Mouse (Mus musculus) MEL (cell line): ENCODE data around the gene Pkd1. TPM values are rescaled to one million over a fixed set of nuclear protein-coding genes. Genes with fewer than 3 reads are reported as not detected.

Source experiments
- DNase-seq: peaks from one replicate; pipeline ENCODE4 v3.0.0; 2011; ENCODE audit warnings: low read depth, low spot score
- H3K27ac ChIP-seq: 2 replicates; pipeline ENCODE4 v1.5.1; 2012; ENCODE audit warnings: low read depth, mild to moderate bottlenecking, control low read depth, low read length, moderate library complexity; ENCODE audit not compliant: control insufficient read depth
- H3K27me3 ChIP-seq, 2 experiments: fragments of 150-350 bp in 1 of 2; sonication (generic) in 1 of 2; 2 replicates each; pipeline ENCODE4 v1.6.1; 2012; ENCODE audit warnings: low read length in 2 of 2, mild to moderate bottlenecking in 2 of 2, improper control_type of control experiment in 1 of 2, moderate library complexity in 1 of 2; ENCODE audit not compliant: insufficient read depth in 2 of 2, control insufficient read depth in 1 of 2
- H3K36me3 ChIP-seq, 2 experiments: 2 replicates each; pipeline ENCODE4 v1.6.1; 2012 to 2014; ENCODE audit warnings: low read length in 2 of 2, improper control_type of control experiment in 1 of 2, inconsistent platforms in 1 of 2, mild to moderate bottlenecking in 1 of 2; ENCODE audit not compliant: insufficient read depth in 2 of 2, control insufficient read depth in 1 of 2
- H3K4me1 ChIP-seq, 2 experiments: fragments of 150-350 bp in 1 of 2; sonication (generic) in 1 of 2; 2 replicates each; pipeline ENCODE4 v1.6.1; 2012; ENCODE audit warnings: low read length in 2 of 2, improper control_type of control experiment in 1 of 2, mild to moderate bottlenecking in 1 of 2; ENCODE audit not compliant: insufficient read depth in 2 of 2, control insufficient read depth in 1 of 2
- H3K4me3 ChIP-seq, 2 experiments: fragments of 150-350 bp in 1 of 2; sonication (generic) in 1 of 2; 2 replicates each; pipeline ENCODE4 v1.5.1; 2012; ENCODE audit warnings: low read depth in 2 of 2, low read length in 2 of 2, mild to moderate bottlenecking in 2 of 2, moderate library complexity in 2 of 2, control low read depth in 1 of 2, improper control_type of control experiment in 1 of 2; ENCODE audit not compliant: control insufficient read depth in 1 of 2, insufficient read depth in 1 of 2
- H3K79me2 ChIP-seq: 2 replicates; pipeline ENCODE4 v1.6.1; 2012; ENCODE audit warnings: mild to moderate bottlenecking, low read length, moderate library complexity; ENCODE audit not compliant: control insufficient read depth, poor library complexity, insufficient read depth
- H3K9ac ChIP-seq: 2 replicates; pipeline ENCODE4 v1.6.1; 2012; ENCODE audit warnings: low read depth, mild to moderate bottlenecking, control low read depth, low read length, moderate library complexity; ENCODE audit not compliant: control insufficient read depth, poor library complexity, severe bottlenecking
- H3K9me3 ChIP-seq: fragments of 150-350 bp; sonication (generic); replicated peaks from 2 replicates; pipeline ENCODE4 v1.6.1; 2012; ENCODE audit warnings: mild to moderate bottlenecking, low read length, improper control_type of control experiment, moderate library complexity; ENCODE audit not compliant: insufficient read depth
- BHLHE40 ChIP-seq: IDR thresholded peaks from 2 replicates; pipeline ENCODE4 v1.6.1; 2012; ENCODE audit warnings: low read depth, mild to moderate bottlenecking, inconsistent platforms, low read length, improper control_type of control experiment, borderline replicate concordance
- CHD1 ChIP-seq: IDR thresholded peaks from 2 replicates; pipeline ENCODE4 v1.6.1; 2012; ENCODE audit warnings: low read depth, mild to moderate bottlenecking, inconsistent platforms, low read length, improper control_type of control experiment
- CTCF ChIP-seq, 3 experiments: IDR thresholded peaks in 2 of 3; conservative IDR thresholded peaks in 1 of 3; 2 replicates each; pipeline ENCODE4 v1.5.1; 2011 to 2012; ENCODE audit warnings: low read length in 3 of 3, low read depth in 2 of 3, mild to moderate bottlenecking in 2 of 3, improper control_type of control experiment in 1 of 3, inconsistent platforms in 1 of 3, mixed read lengths in 1 of 3, moderate library complexity in 1 of 3; ENCODE audit not compliant: control insufficient read depth in 1 of 3, insufficient read depth in 1 of 3, poor library complexity in 1 of 3, severe bottlenecking in 1 of 3
- E2F4 ChIP-seq: IDR thresholded peaks from 2 replicates; pipeline ENCODE4 v1.6.1; 2011; ENCODE audit warnings: low read depth, low read length, improper control_type of control experiment, borderline replicate concordance
- ELF1 ChIP-seq: IDR thresholded peaks from 2 replicates; pipeline ENCODE4 v1.6.1; 2014; ENCODE audit warnings: low read depth, mild to moderate bottlenecking, inconsistent platforms, low read length, improper control_type of control experiment, moderate library complexity
- EP300 ChIP-seq, 2 experiments: IDR thresholded peaks; 2 replicates each; pipeline ENCODE4 v1.6.1; 2011; ENCODE audit warnings: improper control_type of control experiment in 2 of 2, low read length in 2 of 2, low read depth in 1 of 2, mild to moderate bottlenecking in 1 of 2
- ETS1 ChIP-seq: IDR thresholded peaks from 2 replicates; pipeline ENCODE4 v1.6.1; 2012; ENCODE audit warnings: low read depth, mild to moderate bottlenecking, inconsistent platforms, low read length, improper control_type of control experiment, moderate library complexity
- MAFK ChIP-seq: IDR thresholded peaks from 2 replicates; pipeline ENCODE4 v1.6.1; 2011; ENCODE audit warnings: low read depth, mild to moderate bottlenecking, low read length, improper control_type of control experiment, borderline replicate concordance
- MAX ChIP-seq: IDR thresholded peaks from 2 replicates; pipeline ENCODE4 v1.6.1; 2011; ENCODE audit warnings: low read length, improper control_type of control experiment
- MYB ChIP-seq: IDR thresholded peaks from 2 replicates; pipeline ENCODE4 v1.6.1; 2011; ENCODE audit warnings: mild to moderate bottlenecking, low read depth, low read length, improper control_type of control experiment
- NELFE ChIP-seq: IDR thresholded peaks from 2 replicates; pipeline ENCODE4 v1.6.1; 2011; ENCODE audit warnings: low read depth, low read length, improper control_type of control experiment
- RAD21 ChIP-seq: IDR thresholded peaks from 2 replicates; pipeline ENCODE4 v1.6.1; 2011; ENCODE audit warnings: mild to moderate bottlenecking, low read depth, low read length, improper control_type of control experiment
- SIN3A ChIP-seq: IDR thresholded peaks from 2 replicates; pipeline ENCODE4 v1.6.1; 2012; ENCODE audit warnings: low read length, improper control_type of control experiment, inconsistent platforms
- TCF12 ChIP-seq: IDR thresholded peaks from 2 replicates; pipeline ENCODE4 v1.6.1; 2014; ENCODE audit warnings: low read depth, mild to moderate bottlenecking, inconsistent platforms, low read length, improper control_type of control experiment, moderate library complexity
- UBTF ChIP-seq: IDR thresholded peaks from 2 replicates; pipeline ENCODE4 v1.6.1; 2012; ENCODE audit warnings: low read depth, mild to moderate bottlenecking, inconsistent platforms, low read length, improper control_type of control experiment, moderate library complexity, borderline replicate concordance; ENCODE audit not compliant: insufficient read depth
- USF2 ChIP-seq, 2 experiments: IDR thresholded peaks; 2 replicates each; pipeline ENCODE4 v1.6.1; 2011 to 2012; ENCODE audit warnings: improper control_type of control experiment in 2 of 2, low read length in 2 of 2, borderline replicate concordance in 1 of 2, inconsistent platforms in 1 of 2, low read depth in 1 of 2, mild to moderate bottlenecking in 1 of 2; ENCODE audit not compliant: insufficient read depth in 1 of 2
- ZKSCAN1 ChIP-seq: IDR thresholded peaks from 2 replicates; pipeline ENCODE4 v1.6.1; 2012; ENCODE audit warnings: low read depth, mild to moderate bottlenecking, inconsistent platforms, low read length, improper control_type of control experiment, moderate library complexity
- ZNF384 ChIP-seq: IDR thresholded peaks from 2 replicates; pipeline ENCODE4 v1.6.1; 2012; ENCODE audit warnings: low read depth, mild to moderate bottlenecking, inconsistent platforms, low read length, improper control_type of control experiment
- polyA plus RNA-seq, 2 experiments: library from polyadenylated mRNA; stranded (reverse) in 1 of 2; unstranded in 1 of 2; fragments of >175 nt in 1 of 2; fragments of >200 nt in 1 of 2; gene quantifications; 2 replicates each; pipeline versions ENCODE4 v1.2.1 to v1.2.4; 2012; ENCODE audit warnings: low replicate concordance in 2 of 2, low read depth in 1 of 2; ENCODE audit not compliant: insufficient read length in 2 of 2, insufficient read depth in 1 of 2, missing spikeins in 1 of 2
- total RNA-seq: library from RNA; depleted of rRNA; stranded (reverse); fragments of 300-350 nt; gene quantifications from 2 replicates; pipeline ENCODE4 v1.2.3, GENCODE M21; 2012

Gene Pkd1
- total and polyA plus RNA-seq, 3 experiments = 10.6 to 10.7 TPM; not detected in 1

DNA sequence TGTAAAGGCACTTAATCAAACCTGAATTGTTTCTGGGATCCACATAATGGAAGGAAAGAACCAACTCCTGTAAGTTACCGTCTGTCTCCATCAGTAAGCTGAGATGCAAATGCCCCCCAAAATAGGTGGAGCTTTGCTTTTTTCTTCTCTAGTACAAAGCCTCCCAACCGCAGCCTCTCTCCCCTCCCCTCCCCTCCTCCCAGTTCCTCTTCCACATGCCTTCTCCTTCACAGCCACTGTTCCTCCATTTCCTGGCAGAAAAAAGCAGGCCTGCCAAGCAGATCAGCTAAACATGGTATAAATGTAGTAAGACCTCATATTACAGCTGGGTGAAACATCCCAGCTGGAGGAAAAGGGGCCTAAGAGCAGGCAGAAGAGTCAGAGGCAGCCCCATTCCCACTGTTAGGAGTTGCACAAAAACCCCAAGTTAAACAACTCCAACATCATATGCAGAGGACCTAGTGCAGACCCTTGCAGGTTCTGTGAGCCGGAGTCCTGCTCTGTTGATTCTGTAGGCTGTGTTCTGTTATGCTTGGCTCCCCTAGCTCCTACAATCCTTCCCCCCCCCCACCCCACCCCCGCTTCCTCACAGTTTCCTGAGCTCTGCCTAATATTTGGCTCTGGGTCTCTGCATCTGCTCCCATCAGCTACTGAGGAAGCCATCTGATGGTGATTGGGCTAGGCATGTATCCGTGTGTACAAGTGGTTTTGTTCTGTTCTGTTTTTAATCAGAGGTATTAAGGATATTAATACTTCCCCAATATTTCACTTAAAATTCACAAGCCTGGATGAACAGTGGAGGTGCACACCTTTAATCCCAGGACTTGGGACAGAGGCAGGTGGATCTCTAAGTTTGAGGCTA is 34.2 kb downstream of the Pkd1 start:
- no peak for TF ChIP-seq ELF1
- no peak for TF ChIP-seq SIN3A
- no peak for TF ChIP-seq EP300 (IDR thresholded peaks at IDR 0.05; ENCODE audit: low read depth in 1 of 2, low read length in 2 of 2)
- no peak for TF ChIP-seq ZKSCAN1
- TF ChIP-seq USF2 (IDR thresholded peaks at IDR 0.05; ENCODE audit: borderline replicate concordance in 1 of 2, insufficient read depth in 1 of 2, low read depth in 1 of 2, low read length in 2 of 2) = no peak
- no peak for TF ChIP-seq ZNF384
- TF ChIP-seq E2F4 = no peak
- TF ChIP-seq NELFE = no peak
- no peak for TF ChIP-seq TCF12
- TF ChIP-seq UBTF = no peak
- TF ChIP-seq ETS1 = no peak
- no peak for TF ChIP-seq CTCF (IDR thresholded peaks at IDR 0.05 in 2 of 3, conservative IDR thresholded peaks at IDR 0.05 in 1 of 3; ENCODE audit: control insufficient read depth in 1 of 3, insufficient read depth in 1 of 3, low read depth in 2 of 3, low read length in 3 of 3, poor library complexity in 1 of 3, severe bottlenecking in 1 of 3)
- Histone ChIP-seq H3K9me3 (no peaks in the 10 kb centered on the region), H3K36me3 (peaks cover 2 to 4% of the 10 kb centered on the region in 2 experiments; a peak in 2 of 4 replicates), H3K9ac (no peak overlapping the region), H3K79me2 (no peaks in the 10 kb centered on the region), H3K4me1 (peaks cover 0 to 10% of the 10 kb centered on the region in 2 experiments; a peak in 1 of 4 replicates), H3K4me3 (no peak overlapping the region), H3K27me3 (no peaks in the 10 kb centered on the region), H3K27ac (no peak overlapping the region)
- peak; percentile 33 for DNase-seq

GRCm38 (mm10) chr17:24584520-24584919 is 34.9 kb downstream of the Pkd1 start:
- H3K36me3 ChIP-seq = peaks cover 3 to 4% of the 10 kb centered on the region in 2 experiments; a peak in 3 of 4 replicates

More at GRCm38 (mm10) chr17:24584520-24584919, 34.9 kb downstream of the Pkd1 start:
- Histone ChIP-seq H3K27me3 (no peaks in the 10 kb centered on the region), H3K4me1 (peaks cover 0 to 10% of the 10 kb centered on the region in 2 experiments; a peak in 1 of 4 replicates), H3K27ac (no peak overlapping the region), H3K9ac (no peak overlapping the region), H3K79me2 (no peaks in the 10 kb centered on the region), H3K4me3 (no peak overlapping the region), H3K9me3 (no peaks in the 10 kb centered on the region)
- DNase-seq = no peak
- TF ChIP-seq USF2 (IDR thresholded peaks at IDR 0.05; ENCODE audit: borderline replicate concordance in 1 of 2, insufficient read depth in 1 of 2, low read depth in 1 of 2, low read length in 2 of 2) (no peak), SIN3A (no peak), CHD1 (no peak), MAX (no peak), EP300 (IDR thresholded peaks at IDR 0.05; ENCODE audit: low read depth in 1 of 2, low read length in 2 of 2) (no peak), MYB (no peak), BHLHE40 (no peak), RAD21 (no peak), MAFK (no peak), ETS1 (no peak)
